Mouse (Mus musculus): ENCODE measurements around the gene Ccnf.

Gene Ccnf

GRCm38 (mm10) chr17:24199741-24200140 is 51.5 kb downstream of the Ccnf start:
- no peak for DNase-seq

- no peak for DNase-seq
These were observed 52.0 kb downstream of the Ccnf start for GRCm38 (mm10) chr17:24199252-24199651.

- no peak for DNase-seq
These were observed 54.1 kb downstream of the Ccnf start for GRCm38 (mm10) chr17:24197032-24197824.

- DNase-seq: no peak
These were observed 55.9 kb downstream of the Ccnf start for GRCm38 (mm10) chr17:24195349-24195748.

- no peak for DNase-seq
These were observed 57.5 kb downstream of the Ccnf start for GRCm38 (mm10) chr17:24193769-24194168.

GRCm38 (mm10) chr17:24193268-24193667 is 58.0 kb downstream of the Ccnf start:
- DNase-seq: no peak

GRCm38 (mm10) chr17:24192848-24193247 is 58.4 kb downstream of the Ccnf start:
- DNase-seq: no peak

GRCm38 (mm10) chr17:24191481-24191880 is 59.8 kb downstream of the Ccnf start:
- DNase-seq: no peak

- no peak for DNase-seq
These were observed 60.4 kb downstream of the Ccnf start for GRCm38 (mm10) chr17:24190934-24191333.

GRCm38 (mm10) chr17:24174259-24174658 is 77.0 kb downstream of the Ccnf start:
- no peak for DNase-seq

GRCm38 (mm10) chr17:24173423-24173822 is 77.9 kb downstream of the Ccnf start:
- peak; percentile 81 for DNase-seq
